In the genomic region with DNA sequence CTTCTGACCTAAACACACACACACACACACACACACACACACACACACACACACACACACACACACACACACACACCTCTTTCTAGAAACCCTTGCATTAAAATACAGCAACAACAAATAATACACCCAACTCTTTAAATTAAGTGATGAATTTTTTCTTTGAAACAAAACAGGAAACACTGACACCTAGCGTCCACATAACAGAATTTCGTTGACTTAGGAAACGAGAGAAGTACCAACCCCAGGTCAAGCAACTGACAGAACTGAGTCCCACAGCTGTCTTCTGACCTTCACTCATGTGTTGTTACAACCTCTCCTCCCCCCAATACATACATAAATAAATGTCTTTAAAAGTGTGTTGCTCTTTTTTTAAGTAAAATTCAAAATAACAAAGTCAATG, we compare ENCODE assay signal across 9 mouse cellular contexts. TPM values are rescaled to one million over a fixed set of nuclear protein-coding genes. Genes with fewer than 3 reads are reported as not detected.
DNase-seq lines count a peak whose midpoint lies in the region.
"Had no signal": no experiment of that assay in that cellular context is flagged by ENCODE, and none has a peak within 500 bp of the region (broad histone marks: within the 10 kb centered on the region; RNA-seq: fewer than 3 reads in every experiment).

No protein-coding gene starts in this region.

- peak; percentile 10 to 41 for DNase-seq in heart, postnatal 10 days
- no peak for DNase-seq in heart, postnatal 36 days
- DNase-seq in thymus, postnatal 0 days (ENCODE audit: low spot score): peak; percentile 31
- DNase-seq in thymus, adult 18-20 months: no peak
- peak; percentile 59 for DNase-seq in embryo, embryonic 11 days
- DNase-seq in spleen, adult 18-20 months: no peak
- no peak for DNase-seq in layer of hippocampus, adult 11-12 months (ENCODE audit: low spot score)
- DNase-seq in thymus, postnatal 36 days: no peak

- intact Hi-C loops in heart, postnatal 10 days (cut with DNase I): loop anchor here (1.0 kb wide), 1 partner anchor 272 kb away; no protein-coding TSS in a partner anchor
- intact Hi-C loops in heart, postnatal 36 days (cut with DNase I): loop anchor here (2.0 kb wide), 1 partner anchor 273 kb away; no protein-coding TSS in a partner anchor

RNA-seq across cellular contexts. Expression of gene Uimc1, which starts 28.8 kb away (rescaled TPM):
- 10 to 100 TPM; 22.4 to 22.6 TPM for total RNA-seq in heart, postnatal 10 days (2021)
- total RNA-seq in heart, postnatal 36 days (2021): 10 to 100 TPM; 18.4 to 21.9 TPM
- polyA plus RNA-seq in thymus, postnatal 0 days (2015; fragmentation: Nextera tagmentation; extraction: Ambion mirVana): 26.9 and 29.5 TPM in 2 replicates

RNA-seq across cellular contexts. Expression of gene Zfp346, which starts 33.8 kb away (rescaled TPM):
- total RNA-seq in heart, postnatal 10 days (2021): 10 to 100 TPM; 16.5 to 19.8 TPM
- 10 to 100 TPM; 17.4 to 23.6 TPM for total RNA-seq in heart, postnatal 36 days (2021)
- 13.0 and 14.1 TPM in 2 replicates for polyA plus RNA-seq in thymus, postnatal 0 days (2015; fragmentation: Nextera tagmentation; extraction: Ambion mirVana)

RNA-seq across cellular contexts. Expression of gene Hk3, which starts 50.1 kb away (rescaled TPM):
- under 1 TPM; 0.87 to 0.89 TPM for total RNA-seq in heart, postnatal 10 days (2021)
- under 1 TPM; 0.72 to 0.87 TPM for total RNA-seq in heart, postnatal 36 days (2021)
- polyA plus RNA-seq in thymus, postnatal 0 days (2015; fragmentation: Nextera tagmentation; extraction: Ambion mirVana): 0.81 and 0.96 TPM in 2 replicates
- polyA plus RNA-seq: myocyte had no signal

Comparison
In these comparisons a context has a peak if more than half of its experiments do, and no peak if none do; other contexts are left out.
1. DNase-seq: peak in heart, postnatal 10 days (2 of 2), thymus, postnatal 0 days (single experiment) and embryo, embryonic 11 days (single experiment); none in heart, postnatal 36 days (0 of 2), thymus, adult 18-20 months (0 of 2), spleen, adult 18-20 months (0 of 2), layer of hippocampus, adult 11-12 months (single experiment) and thymus, postnatal 36 days (0 of 2).